Mouse (Mus musculus) CH12.LX (cell line): ENCODE measurements at regions not wholly inside any gene's neighbourhood (a gene's known extent, or its start where the extent isn't known, plus 50 kb on each side); places are given as distances from the start of the nearest gene placed in this dataset.

Experiments
- DNase-seq: peaks from one replicate; pipeline ENCODE4 v3.0.0-alpha.2; 2013; ENCODE audit errors: extremely low read depth
- H3K27ac ChIP-seq: 2 replicates; pipeline ENCODE4 v1.5.1; 2012; ENCODE audit warnings: low read depth, mild to moderate bottlenecking, control low read depth, moderate library complexity; ENCODE audit not compliant: insufficient read depth
- H3K27me3 ChIP-seq: replicated peaks from 2 replicates; pipeline ENCODE3; 2012; ENCODE audit warnings: inconsistent platforms
- H3K36me3 ChIP-seq, 2 experiments: replicated peaks in 1 of 2; 2 replicates each; pipeline versions ENCODE3 to v1.6.1; 2012; ENCODE audit warnings: inconsistent platforms in 1 of 2, low read length in 1 of 2, mild to moderate bottlenecking in 1 of 2, mixed read lengths in 1 of 2, moderate library complexity in 1 of 2; ENCODE audit not compliant: control insufficient read depth in 1 of 2, insufficient read depth in 1 of 2
- H3K4me1 ChIP-seq, 2 experiments: 2 replicates each; pipeline ENCODE4 v1.6.1; 2012; ENCODE audit warnings: inconsistent platforms in 1 of 2, moderate library complexity in 1 of 2; ENCODE audit not compliant: insufficient read depth in 2 of 2, control insufficient read depth in 1 of 2
- H3K4me2 ChIP-seq: 2 replicates; pipeline ENCODE4 v1.6.1; 2012; ENCODE audit warnings: low read depth, mild to moderate bottlenecking, control low read depth; ENCODE audit not compliant: poor library complexity, insufficient read depth, severe bottlenecking
- H3K4me3 ChIP-seq, 3 experiments: fragments of 150-350 bp in 1 of 3; sonication (generic) in 1 of 3; replicated peaks in 1 of 3; 2 replicates each; pipeline versions ENCODE3 to v1.5.1; 2011 to 2012; ENCODE audit warnings: low read depth in 2 of 3, low read length in 2 of 3, mild to moderate bottlenecking in 2 of 3, moderate library complexity in 2 of 3, control low read depth in 1 of 3, improper control_type of control experiment in 1 of 3, inconsistent platforms in 1 of 3, mixed read lengths in 1 of 3; ENCODE audit not compliant: poor library complexity in 1 of 3
- H3K79me2 ChIP-seq: replicated peaks from 2 replicates; pipeline ENCODE4 v1.6.1; 2012; ENCODE audit warnings: mild to moderate bottlenecking, moderate library complexity; ENCODE audit not compliant: control insufficient read depth, poor library complexity, insufficient read depth, severe bottlenecking; ENCODE audit errors: extremely low read depth
- H3K9ac ChIP-seq: 2 replicates; pipeline ENCODE4 v1.6.1; 2012; ENCODE audit warnings: low read depth, mild to moderate bottlenecking, control low read depth, moderate library complexity; ENCODE audit not compliant: insufficient read depth
- H3K9me3 ChIP-seq: replicated peaks from 2 replicates; pipeline ENCODE3; 2012; ENCODE audit warnings: low read length, inconsistent platforms, mixed read lengths
- BHLHE40 ChIP-seq: IDR thresholded peaks from 2 replicates; pipeline ENCODE4 v1.6.1; 2011; ENCODE audit warnings: mild to moderate bottlenecking, low read depth, low read length, improper control_type of control experiment
- CTCF ChIP-seq, 2 experiments: IDR thresholded peaks in 1 of 2; conservative IDR thresholded peaks in 1 of 2; 2 replicates each; pipeline ENCODE4 v1.5.1; 2011 to 2012; ENCODE audit warnings: low read depth in 2 of 2, low read length in 2 of 2, improper control_type of control experiment in 1 of 2, inconsistent platforms in 1 of 2, mild to moderate bottlenecking in 1 of 2, moderate library complexity in 1 of 2
- ELF1 ChIP-seq: IDR thresholded peaks from 2 replicates; pipeline ENCODE4 v1.6.1; 2014; ENCODE audit warnings: low read depth, mild to moderate bottlenecking, inconsistent platforms, low read length, improper control_type of control experiment
- GABPA ChIP-seq: IDR thresholded peaks from 2 replicates; pipeline ENCODE4 v1.6.1; 2012; ENCODE audit warnings: low read depth, low read length, improper control_type of control experiment, inconsistent platforms; ENCODE audit not compliant: insufficient replicate concordance
- HCFC1 ChIP-seq: IDR thresholded peaks from 2 replicates; pipeline ENCODE4 v1.6.1; 2012; ENCODE audit warnings: low read depth, mild to moderate bottlenecking, inconsistent platforms, low read length, improper control_type of control experiment
- JUN ChIP-seq: IDR thresholded peaks from 2 replicates; pipeline ENCODE4 v1.6.1; 2011; ENCODE audit warnings: low read depth, mild to moderate bottlenecking, low read length, improper control_type of control experiment, moderate library complexity; ENCODE audit not compliant: insufficient read depth
- MAFK ChIP-seq: IDR thresholded peaks from 2 replicates; pipeline ENCODE4 v1.6.1; 2011; ENCODE audit warnings: low read length, improper control_type of control experiment; ENCODE audit not compliant: insufficient replicate concordance
- MAX ChIP-seq: IDR thresholded peaks from 2 replicates; pipeline ENCODE4 v1.6.1; 2011; ENCODE audit warnings: low read length, improper control_type of control experiment
- MAZ ChIP-seq: IDR thresholded peaks from 2 replicates; pipeline ENCODE4 v1.6.1; 2012; ENCODE audit warnings: low read depth, mild to moderate bottlenecking, inconsistent platforms, low read length, improper control_type of control experiment, moderate library complexity
- MXI1 ChIP-seq: IDR thresholded peaks from 2 replicates; pipeline ENCODE4 v1.6.1; 2011; ENCODE audit warnings: mild to moderate bottlenecking, low read depth, low read length, improper control_type of control experiment
- MYC ChIP-seq: IDR thresholded peaks from 2 replicates; pipeline ENCODE4 v1.6.1; 2011; ENCODE audit warnings: low read depth, mild to moderate bottlenecking, improper control_type of control experiment, low read length
- NRF1 ChIP-seq: IDR thresholded peaks from 2 replicates; pipeline ENCODE4 v1.6.1; 2014; ENCODE audit warnings: low read depth, mild to moderate bottlenecking, inconsistent platforms, low read length, improper control_type of control experiment, moderate library complexity
- POLR2A ChIP-seq: IDR thresholded peaks from 2 replicates; pipeline ENCODE4 v1.6.1; 2011; ENCODE audit warnings: low read depth, mild to moderate bottlenecking, improper control_type of control experiment, low read length
- POLR2AphosphoS2 ChIP-seq: IDR thresholded peaks from 2 replicates; pipeline ENCODE4 v1.6.1; 2011; ENCODE audit warnings: low read depth, low read length, improper control_type of control experiment
- RAD21 ChIP-seq: IDR thresholded peaks from 2 replicates; pipeline ENCODE4 v1.6.1; 2011; ENCODE audit warnings: low read depth, mild to moderate bottlenecking, low read length, improper control_type of control experiment, moderate library complexity
- TCF12 ChIP-seq: IDR thresholded peaks from 2 replicates; pipeline ENCODE4 v1.6.1; 2014; ENCODE audit warnings: low read depth, mild to moderate bottlenecking, inconsistent platforms, low read length, improper control_type of control experiment
- UBTF ChIP-seq: IDR thresholded peaks from 2 replicates; pipeline ENCODE4 v1.6.1; 2012; ENCODE audit warnings: low read depth, mild to moderate bottlenecking, inconsistent platforms, low read length, improper control_type of control experiment, moderate library complexity
- ZC3H11A ChIP-seq: IDR thresholded peaks from 2 replicates; pipeline ENCODE4 v1.6.1; 2012; ENCODE audit warnings: low read depth, mild to moderate bottlenecking, inconsistent platforms, low read length, improper control_type of control experiment
- dilution Hi-C: fragments of 300-500 bp; cut with MboI; formaldehyde crosslinking; loops from 2 replicates; pipeline ENCODE4 v1.14.3; 2020; ENCODE audit warnings: low sequenced_read_pairs; ENCODE audit not compliant: extremely low pct_unique_long_range_greater_than_20kb, extremely low pct_ligation_motif_present
- in situ Hi-C: fragments of 300-500 bp; cut with MboI; formaldehyde crosslinking; loops from 3 replicates; pipeline ENCODE4 v1.14.3; 2019; ENCODE audit warnings: low sequenced_read_pairs, low pct_ligation_motif_present, low pct_unique_long_range_greater_than_20kb, mixed read lengths

- Histone ChIP-seq H3K9me3 (no peaks in the 10 kb centered on the region), H3K4me3 (no peak overlapping the region), H3K36me3 (no peaks in the 10 kb centered on the region), H3K27me3 (no peaks in the 10 kb centered on the region), H3K4me2 (no peak overlapping the region), H3K79me2 (no peaks in the 10 kb centered on the region), H3K9ac (no peak overlapping the region), H3K27ac (no peak overlapping the region), H3K4me1 (no peaks in the 10 kb centered on the region)
- in situ Hi-C loops, result no loop called here
- DNase-seq, result no peak
- TF ChIP-seq JUN, result no peak
- dilution Hi-C loops, result no loop called here
These were observed 826.6 kb downstream of the Galc start for GRCm38 (mm10) chr12:97432704-97433103.

- Histone ChIP-seq H3K9ac (no peak overlapping the region), H3K4me1 (no peaks in the 10 kb centered on the region), H3K79me2 (no peaks in the 10 kb centered on the region), H3K27me3 (no peaks in the 10 kb centered on the region), H3K36me3 (no peaks in the 10 kb centered on the region), H3K9me3 (peaks cover 5% of the 10 kb centered on the region), H3K4me2 (no peak overlapping the region), H3K4me3 (no peak overlapping the region), H3K27ac (no peak overlapping the region)
- dilution Hi-C loops, result no loop called here
- in situ Hi-C loops, result no loop called here
- no peak for DNase-seq
- no peak for TF ChIP-seq MAZ
- TF ChIP-seq GABPA, result no peak
- TF ChIP-seq HCFC1, result no peak
These were observed 831.0 kb downstream of the Galc start for GRCm38 (mm10) chr12:97428252-97428651.

GRCm38 (mm10) chr12:97424726-97425125 lies 834.5 kb downstream of the Galc start:
- in situ Hi-C loops, result no loop called here
- no peak overlapping the region for H3K9ac ChIP-seq
- TF ChIP-seq JUN (no peak), HCFC1 (no peak), NRF1 (no peak), TCF12 (no peak), UBTF (no peak), MXI1 (no peak), BHLHE40 (no peak), POLR2AphosphoS2 (no peak), ZC3H11A (no peak), ELF1 (no peak), RAD21 (no peak), MAFK (no peak), MYC (no peak), MAX (no peak), POLR2A (no peak), CTCF (conservative IDR thresholded peaks at IDR 0.05 in 1 of 2, IDR thresholded peaks at IDR 0.05 in 1 of 2; ENCODE audit: low read depth in 2 of 2, low read length in 2 of 2) (no peak)
- TF ChIP-seq, all 38 proteins: peak for 0
- H3K4me1 ChIP-seq, result no peaks in the 10 kb centered on the region
- H3K36me3 ChIP-seq, result no peaks in the 10 kb centered on the region
- dilution Hi-C loops, result no loop called here
- H3K9me3 ChIP-seq, result peaks cover 5% of the 10 kb centered on the region
- H3K27me3 ChIP-seq, result no peaks in the 10 kb centered on the region
- no peak overlapping the region for H3K4me3 ChIP-seq
- H3K27ac ChIP-seq, result no peak overlapping the region
- no peak overlapping the region for H3K4me2 ChIP-seq
- no peak for DNase-seq
- no peaks in the 10 kb centered on the region for H3K79me2 ChIP-seq
